Mouse (Mus musculus) heart, postnatal 14 days (tissue): ENCODE results near the gene Rbfox2. TPM values are rescaled to one million over a fixed set of nuclear protein-coding genes. Genes with fewer than 3 reads are reported as not detected.

Experiments used
- DNase-seq, 2 experiments: peaks; one replicate each; pipeline ENCODE4 v3.0.0; 2021 to 2022
- intact Hi-C: fragments of 180-260 bp; cut with DNase I; formaldehyde crosslinking; loops from one replicate; pipeline ENCODE4 v1.15.1; 2025
- total RNA-seq, 2 experiments: library from RNA; stranded (reverse); gene quantifications; 2 replicates each; pipeline ENCODE4 v1.2.3; 2021

Gene Rbfox2
- total RNA-seq, 2 experiments from 2014 or later: 112 to 118 TPM

GRCm38 (mm10) chr15:77243876-77244560, 62.8 kb downstream of the Rbfox2 start:
- intact Hi-C loops: loop anchor here (2.0 kb wide), 1 partner anchor 13 kb away; no protein-coding TSS in a partner anchor
- no peak for DNase-seq

- intact Hi-C loops: no loop called here
- DNase-seq: no peak
These were observed 66.2 kb downstream of the Rbfox2 start for GRCm38 (mm10) chr15:77240607-77241006.

GRCm38 (mm10) chr15:77239564-77239963, 67.2 kb downstream of the Rbfox2 start:
- intact Hi-C loops: no loop called here
- DNase-seq: no peak

GRCm38 (mm10) chr15:77237661-77238060, 69.1 kb downstream of the Rbfox2 start:
- intact Hi-C loops: no loop called here
- DNase-seq: no peak

- intact Hi-C loops: no loop called here
- DNase-seq: no peak
These were observed 70.7 kb downstream of the Rbfox2 start for GRCm38 (mm10) chr15:77236055-77236567.

GRCm38 (mm10) chr15:77235551-77235950, 71.3 kb downstream of the Rbfox2 start:
- intact Hi-C loops: no loop called here
- DNase-seq: no peak

GRCm38 (mm10) chr15:77234296-77234695, 72.5 kb downstream of the Rbfox2 start:
- DNase-seq: no peak
- intact Hi-C loops: no loop called here

- intact Hi-C loops: no loop called here
- DNase-seq: no peak
These were observed 76.7 kb downstream of the Rbfox2 start for GRCm38 (mm10) chr15:77230144-77230543.

GRCm38 (mm10) chr15:77226831-77227354, 79.9 kb downstream of the Rbfox2 start:
- no peak for DNase-seq
- intact Hi-C loops: loop anchor here (2.0 kb wide), 1 partner anchor 132 kb away; no protein-coding TSS in a partner anchor

- intact Hi-C loops: loop anchor here (1.0 to 2.0 kb wide), 2 partner anchors 110 to 133 kb away; no protein-coding TSS in a partner anchor
These were observed 80.9 kb downstream of the Rbfox2 start for GRCm38 (mm10) chr15:77225858-77226257.

GRCm38 (mm10) chr15:77225274-77225673, 81.5 kb downstream of the Rbfox2 start:
- DNase-seq: peak; percentile 44 to 48
- intact Hi-C loops: loop anchor here (1.0 kb wide), 1 partner anchor 111 kb away; no protein-coding TSS in a partner anchor

More at GRCm38 (mm10) chr15:77225858-77226257, 80.9 kb downstream of the Rbfox2 start:
- no peak for DNase-seq

GRCm38 (mm10) chr15:77220833-77221232, 86.0 kb downstream of the Rbfox2 start:
- intact Hi-C loops: no loop called here
- DNase-seq: no peak

- DNase-seq: peak; percentile 45 to 55
- intact Hi-C loops: no loop called here
These were observed 86.7 kb downstream of the Rbfox2 start for GRCm38 (mm10) chr15:77220137-77220536.

- no peak for DNase-seq
- intact Hi-C loops: loop anchor here (5.0 kb wide), 5 partner anchors 67 to 242 kb away; no protein-coding TSS in a partner anchor
These were observed 87.2 kb downstream of the Rbfox2 start for GRCm38 (mm10) chr15:77219571-77219970.

GRCm38 (mm10) chr15:77218007-77218406, 88.8 kb downstream of the Rbfox2 start:
- intact Hi-C loops: loop anchor here (5.0 kb wide), 5 partner anchors 66 to 241 kb away; no protein-coding TSS in a partner anchor
- no peak for DNase-seq

GRCm38 (mm10) chr15:77217523-77217922, 89.3 kb downstream of the Rbfox2 start:
- DNase-seq: no peak
- intact Hi-C loops: loop anchor here (5.0 kb wide), 5 partner anchors 65 to 240 kb away; no protein-coding TSS in a partner anchor

GRCm38 (mm10) chr15:77216704-77217103, 90.1 kb downstream of the Rbfox2 start:
- no peak for DNase-seq
- intact Hi-C loops: loop anchor here (5.0 kb wide), 5 partner anchors 64 to 239 kb away; no protein-coding TSS in a partner anchor

GRCm38 (mm10) chr15:77215178-77215800, 91.5 kb downstream of the Rbfox2 start:
- peak in 1 of 2 experiments; percentile 44 for DNase-seq
- intact Hi-C loops: loop anchor here (5.0 kb wide), 5 partner anchors 63 to 238 kb away; no protein-coding TSS in a partner anchor

- intact Hi-C loops: loop anchor here (5.0 kb wide), 5 partner anchors 62 to 237 kb away; no protein-coding TSS in a partner anchor
- DNase-seq: peak in 1 of 2 experiments; percentile 53
These were observed 92.2 kb downstream of the Rbfox2 start for GRCm38 (mm10) chr15:77214410-77215107.

- peak in 1 of 2 experiments; percentile 29 for DNase-seq
- intact Hi-C loops: no loop called here
These were observed 93.0 kb downstream of the Rbfox2 start for GRCm38 (mm10) chr15:77213829-77214228.
